Mouse (Mus musculus): ENCODE data around the gene Cacnb2. TPM values are rescaled to one million over a fixed set of nuclear protein-coding genes. Genes with fewer than 3 reads are reported as not detected.
A peak's percentile ranks its signal among the peaks of the same experiment; 100 is the strongest.

Cacnb2 gene
- polyA plus RNA-seq, 1 experiment from 2014 or later = 11.0 TPM

DNA sequence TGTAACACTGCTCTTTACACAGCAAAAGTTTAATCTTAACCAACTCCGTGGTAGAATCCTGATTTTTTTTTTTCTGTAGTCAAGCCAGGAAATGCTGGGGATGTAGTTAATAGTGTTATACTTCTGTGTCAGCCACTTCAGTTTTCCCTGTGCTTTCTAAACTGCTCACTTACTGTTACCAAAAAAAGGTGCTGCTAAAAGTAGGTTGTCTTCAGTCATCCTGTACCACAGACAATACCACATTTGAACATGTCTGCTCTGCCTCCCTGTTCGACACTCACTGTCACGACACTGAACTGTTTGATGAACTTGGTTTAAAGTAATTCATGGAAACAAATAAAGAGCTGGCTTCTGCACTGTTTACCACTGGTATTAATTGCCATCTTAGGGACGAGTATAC is 385.6 kb downstream of the Cacnb2 start:
- no peak for ATAC-seq (ENCODE audit: insufficient number of reproducible peaks, low FRiP score)
- no peaks in the 10 kb centered on the region for H3K27me3 ChIP-seq (replicated peaks)
- no peak overlapping the region for H3K9ac ChIP-seq
- peaks cover 37% of the 10 kb centered on the region for H3K36me3 ChIP-seq
- no peak overlapping the region for H3K4me3 ChIP-seq
- H3K9me3 ChIP-seq (replicated peaks) = no peaks in the 10 kb centered on the region
- 71% methylated on average over 4 of the region's 4 CpGs for WGBS
- no peak overlapping the region for H3K4me2 ChIP-seq
- no peaks in the 10 kb centered on the region for H3K4me1 ChIP-seq (replicated peaks)
- peak overlapping the region; percentile 23; the same call in 1 of the 2 replicates for H3K27ac ChIP-seq (ENCODE audit: poor library complexity, severe bottlenecking)

DNA sequence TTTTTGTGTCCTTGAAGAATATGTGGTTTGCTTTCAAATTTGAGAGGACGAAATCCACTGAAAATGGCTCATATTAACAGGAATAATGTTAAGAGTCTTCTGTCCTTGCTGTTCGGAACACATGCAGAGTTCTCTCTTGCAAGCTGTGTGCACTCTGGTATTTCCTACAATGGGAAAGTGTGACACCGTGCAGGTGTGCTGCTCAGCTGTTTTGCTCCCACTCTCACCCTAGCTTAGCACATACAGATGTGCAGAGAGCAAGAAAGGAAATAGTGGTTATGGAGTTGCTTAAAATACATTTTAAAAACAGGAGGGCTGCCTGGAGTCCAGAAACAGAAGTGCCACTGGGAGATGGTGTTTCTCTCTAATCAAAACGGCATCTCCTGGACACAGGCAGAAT is 386.5 kb downstream of the Cacnb2 start:
- 80% methylated on average over 4 of the region's 4 CpGs for WGBS
- no peaks in the 10 kb centered on the region for H3K9me3 ChIP-seq (replicated peaks)
- no peak overlapping the region for H3K9ac ChIP-seq
- no peak for ATAC-seq (ENCODE audit: insufficient number of reproducible peaks, low FRiP score)
- H3K4me2 ChIP-seq = no peak overlapping the region
- no peaks in the 10 kb centered on the region for H3K4me1 ChIP-seq (replicated peaks)
- no peak overlapping the region for H3K27ac ChIP-seq (ENCODE audit: poor library complexity, severe bottlenecking)
- H3K4me3 ChIP-seq = no peak overlapping the region
- peaks cover 31% of the 10 kb centered on the region for H3K36me3 ChIP-seq
- no peaks in the 10 kb centered on the region for H3K27me3 ChIP-seq (replicated peaks)

DNA sequence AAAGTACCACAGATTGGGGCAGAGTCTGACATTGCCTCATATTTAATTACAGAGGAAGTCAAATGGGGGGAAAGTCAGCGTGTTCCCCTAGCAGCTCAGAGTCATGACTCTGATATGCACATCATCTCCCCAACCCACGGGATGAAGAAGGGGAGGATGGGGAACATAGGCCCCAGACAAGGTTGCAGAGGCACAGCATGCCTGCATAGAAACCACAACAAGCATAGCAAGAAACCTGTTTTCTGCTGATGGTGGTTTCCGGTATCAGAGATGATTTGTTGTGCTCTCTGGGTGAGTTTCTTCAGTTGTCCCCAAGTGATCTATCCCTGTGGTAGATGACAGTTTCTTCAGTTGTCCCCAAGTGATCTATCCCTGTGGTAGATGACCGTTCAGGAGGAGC is 389.6 kb downstream of the Cacnb2 start:
- 86% methylated on average over 4 of the region's 4 CpGs for WGBS

DNA sequence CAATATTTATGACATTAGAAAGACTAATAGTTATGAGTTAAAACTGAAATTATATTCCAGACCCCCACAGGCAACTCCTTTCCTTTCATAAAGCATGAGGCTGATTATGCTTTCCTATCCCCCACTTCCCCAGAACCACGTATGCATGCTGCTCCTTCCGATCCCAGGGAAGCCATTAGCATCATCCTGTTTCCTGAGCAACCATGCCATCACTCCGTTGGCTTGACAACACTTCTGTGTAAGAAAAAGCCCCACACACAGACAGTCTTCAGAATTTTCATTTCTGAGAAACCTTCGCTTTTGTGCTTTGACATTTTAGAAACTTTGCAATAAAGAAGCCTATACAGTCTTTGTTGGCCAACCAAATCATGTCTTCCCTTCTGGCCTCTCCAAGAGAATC is 393.1 kb downstream of the Cacnb2 start:
- no peaks in the 10 kb centered on the region for H3K9me3 ChIP-seq (replicated peaks)
- no peak for ATAC-seq (ENCODE audit: insufficient number of reproducible peaks, low FRiP score)
- H3K27ac ChIP-seq (ENCODE audit: poor library complexity, severe bottlenecking) = no peak overlapping the region
- WGBS = 86% methylated on average over 4 of the region's 4 CpGs
- no peaks in the 10 kb centered on the region for H3K27me3 ChIP-seq (replicated peaks)
- H3K9ac ChIP-seq = no peak overlapping the region
- H3K4me1 ChIP-seq (replicated peaks) = no peaks in the 10 kb centered on the region
- H3K4me2 ChIP-seq = no peak overlapping the region
- no peak overlapping the region for H3K4me3 ChIP-seq
- peaks cover 5% of the 10 kb centered on the region; the same call in 1 of the 2 replicates for H3K36me3 ChIP-seq

More for the DNA sequence above, 389.6 kb downstream of the Cacnb2 start:
- H3K9me3 ChIP-seq (replicated peaks) = no peaks in the 10 kb centered on the region
- no peak for ATAC-seq (ENCODE audit: insufficient number of reproducible peaks, low FRiP score)
- H3K9ac ChIP-seq = no peak overlapping the region
- H3K4me1 ChIP-seq (replicated peaks) = no peaks in the 10 kb centered on the region
- peaks cover 11% of the 10 kb centered on the region; the same call in 1 of the 2 replicates for H3K36me3 ChIP-seq
- no peak overlapping the region for H3K4me3 ChIP-seq
- H3K27me3 ChIP-seq (replicated peaks) = no peaks in the 10 kb centered on the region
- H3K27ac ChIP-seq (ENCODE audit: poor library complexity, severe bottlenecking) = no peak overlapping the region
- no peak overlapping the region for H3K4me2 ChIP-seq

DNA sequence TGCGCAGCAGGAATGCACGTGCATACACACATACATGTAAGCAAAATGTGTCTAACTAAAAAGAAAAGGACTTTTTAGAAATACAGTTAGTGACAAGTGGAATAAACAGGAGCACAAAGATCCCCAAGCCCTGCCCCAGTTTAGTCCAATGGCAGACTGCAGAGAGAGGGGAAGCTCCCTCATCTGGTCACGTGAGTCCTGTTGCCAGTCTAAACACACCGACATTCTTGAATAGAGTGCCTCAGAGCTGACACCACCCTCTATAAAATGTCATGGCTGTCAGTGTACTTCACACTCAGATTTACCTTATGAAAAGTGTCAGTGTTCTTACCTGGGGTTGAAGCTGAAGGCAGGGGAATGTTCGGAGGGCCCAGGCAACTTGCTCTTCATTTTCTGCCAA is 394.9 kb downstream of the Cacnb2 start:
- no peak overlapping the region for H3K4me2 ChIP-seq
- WGBS = 75% methylated on average over 5 of the region's 5 CpGs

DNA sequence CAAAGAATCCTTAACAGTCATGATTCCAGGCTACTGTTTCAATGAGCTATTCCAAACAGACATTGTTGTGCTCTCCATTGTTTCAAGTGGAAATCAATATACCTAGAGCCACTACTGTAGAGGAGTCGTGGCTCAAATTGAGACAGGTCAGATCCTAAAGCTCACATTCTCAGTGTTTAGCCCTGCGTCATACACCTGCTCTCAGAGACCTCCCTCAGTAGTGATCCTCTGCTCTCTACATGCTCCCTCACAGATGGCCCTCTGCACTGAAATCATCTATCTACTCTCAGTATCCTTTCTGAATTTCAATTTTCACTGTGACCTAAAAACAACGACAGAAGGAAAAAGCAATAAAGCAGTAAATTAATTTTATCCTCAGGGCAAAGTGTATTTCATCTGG is 404.6 kb downstream of the Cacnb2 start:
- H3K9ac ChIP-seq = no peak overlapping the region
- H3K4me1 ChIP-seq (replicated peaks) = no peaks in the 10 kb centered on the region
- 91% methylated on average over 3 of the region's 3 CpGs for WGBS

More for the DNA sequence above, 394.9 kb downstream of the Cacnb2 start:
- no peak for ATAC-seq (ENCODE audit: insufficient number of reproducible peaks, low FRiP score)
- Histone ChIP-seq H3K27ac (ENCODE audit: poor library complexity, severe bottlenecking) (no peak overlapping the region), H3K4me1 (replicated peaks) (no peaks in the 10 kb centered on the region), H3K9ac (no peak overlapping the region), H3K4me3 (no peak overlapping the region), H3K36me3 (peaks cover 5% of the 10 kb centered on the region; the same call in 1 of the 2 replicates), H3K27me3 (replicated peaks) (no peaks in the 10 kb centered on the region), H3K9me3 (replicated peaks) (no peaks in the 10 kb centered on the region)

DNA sequence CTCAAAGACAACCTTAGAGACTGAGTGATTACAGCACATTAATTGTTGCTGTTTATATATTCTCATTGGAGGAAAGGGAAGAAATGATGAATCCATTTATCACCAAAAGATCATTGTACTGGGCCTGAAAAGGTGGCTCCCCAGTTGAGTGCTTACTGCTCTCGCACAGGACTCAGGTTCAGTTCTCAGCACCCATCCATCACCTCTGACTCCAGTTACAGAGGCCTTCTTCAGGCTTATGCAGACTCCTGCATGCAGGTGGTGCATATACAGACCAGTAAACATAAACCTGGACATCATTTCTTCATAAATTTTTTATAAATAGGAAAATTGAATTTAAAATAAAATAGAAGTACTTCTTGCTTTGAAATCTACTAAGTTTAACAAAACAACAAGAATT is 405.2 kb downstream of the Cacnb2 start:
- ATAC-seq (ENCODE audit: insufficient number of reproducible peaks, low FRiP score) = no peak
- peaks cover 9% of the 10 kb centered on the region for H3K36me3 ChIP-seq
- WGBS = 87% methylated on average over 1 of the region's 1 CpGs
- H3K4me1 ChIP-seq (replicated peaks) = no peaks in the 10 kb centered on the region
- H3K9ac ChIP-seq = no peak overlapping the region
- no peak overlapping the region for H3K27ac ChIP-seq (ENCODE audit: poor library complexity, severe bottlenecking)
- H3K4me2 ChIP-seq = no peak overlapping the region
- no peaks in the 10 kb centered on the region for H3K27me3 ChIP-seq (replicated peaks)
- no peak overlapping the region for H3K4me3 ChIP-seq
- no peaks in the 10 kb centered on the region for H3K9me3 ChIP-seq (replicated peaks)

More for the DNA sequence above, 404.6 kb downstream of the Cacnb2 start:
- Histone ChIP-seq H3K27me3 (replicated peaks) (no peaks in the 10 kb centered on the region), H3K36me3 (peaks cover 9% of the 10 kb centered on the region), H3K9me3 (replicated peaks) (no peaks in the 10 kb centered on the region), H3K4me2 (no peak overlapping the region), H3K4me3 (no peak overlapping the region), H3K27ac (ENCODE audit: poor library complexity, severe bottlenecking) (no peak overlapping the region)
- no peak for ATAC-seq (ENCODE audit: insufficient number of reproducible peaks, low FRiP score)

DNA sequence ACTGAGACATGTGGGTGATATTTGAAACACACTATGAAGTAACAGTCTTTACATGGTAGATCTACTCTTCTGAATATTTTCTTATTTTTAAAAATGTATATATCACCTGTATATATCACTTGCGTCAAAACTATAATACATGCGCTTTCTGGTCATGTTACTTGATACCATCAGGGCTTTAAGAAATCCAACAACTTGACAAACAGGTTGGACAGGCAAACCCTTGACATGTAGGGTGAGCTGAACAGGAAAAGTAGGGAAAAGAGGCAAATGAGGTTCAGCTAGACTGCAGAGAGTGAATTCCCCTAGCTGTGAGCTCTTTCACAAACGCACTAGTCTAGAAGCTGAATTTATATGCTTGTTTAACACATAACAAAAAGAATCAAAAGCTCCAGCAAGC is 423.9 kb downstream of the Cacnb2 start:
- H3K9me3 ChIP-seq (replicated peaks) = no peaks in the 10 kb centered on the region
- no peak overlapping the region for H3K4me2 ChIP-seq
- peaks cover 8% of the 10 kb centered on the region for H3K36me3 ChIP-seq
- no peak overlapping the region for H3K9ac ChIP-seq
- 90% methylated on average over 3 of the region's 3 CpGs for WGBS
- ATAC-seq (ENCODE audit: insufficient number of reproducible peaks, low FRiP score) = no peak
- no peak overlapping the region for H3K27ac ChIP-seq (ENCODE audit: poor library complexity, severe bottlenecking)
- no peaks in the 10 kb centered on the region for H3K27me3 ChIP-seq (replicated peaks)
- no peaks in the 10 kb centered on the region for H3K4me1 ChIP-seq (replicated peaks)
- H3K4me3 ChIP-seq = no peak overlapping the region

DNA sequence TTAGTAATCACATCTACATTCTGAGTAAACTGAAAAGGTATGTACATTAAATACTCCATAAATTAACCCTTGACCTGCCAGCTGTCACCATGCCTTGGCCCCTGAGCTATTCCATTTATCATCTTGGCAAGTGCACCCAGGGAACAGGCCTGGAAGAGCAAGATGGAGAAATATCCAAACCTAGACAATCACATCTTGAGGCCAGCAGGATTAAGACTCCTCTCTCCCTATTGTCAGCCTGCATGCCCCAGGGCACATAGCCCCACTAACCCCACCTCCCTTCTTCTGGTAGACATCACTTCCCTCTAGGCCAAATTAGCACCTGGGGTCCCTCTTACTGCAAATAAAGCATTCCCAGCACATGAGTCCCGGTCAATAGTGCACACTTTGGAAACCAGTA is 424.9 kb downstream of the Cacnb2 start:
- Histone ChIP-seq H3K9ac (no peak overlapping the region), H3K4me3 (no peak overlapping the region), H3K4me1 (replicated peaks) (no peaks in the 10 kb centered on the region), H3K4me2 (no peak overlapping the region), H3K36me3 (peaks cover 9% of the 10 kb centered on the region), H3K9me3 (replicated peaks) (no peaks in the 10 kb centered on the region), H3K27ac (ENCODE audit: poor library complexity, severe bottlenecking) (no peak overlapping the region), H3K27me3 (replicated peaks) (no peaks in the 10 kb centered on the region)
- 91% methylated on average over 1 of the region's 1 CpGs for WGBS
- ATAC-seq (ENCODE audit: insufficient number of reproducible peaks, low FRiP score) = no peak

Other genes starting within 250 kb of the Cacnb2 start
- 0.11 TPM in 1 of 2 replicates, not detected in the other for gene Slc39a12, start 214.8 kb upstream of the Cacnb2 start, polyA plus RNA-seq (2016; fragmentation: Nextera tagmentation; extraction: Ambion mirVana)